Mouse (Mus musculus) liver (tissue): ENCODE results near the gene Igfals.

ENCODE experiments used
- DNase-seq: peaks from one replicate; pipeline ENCODE4 v3.0.0-alpha.2; 2020; ENCODE audit warnings: mixed read lengths

Igfals gene

GRCm38 (mm10) chr17:24894995-24895547 is 29.3 kb downstream of the Igfals start, which contains the start of the genes Eme2 and Mrps34:
TSS of gene Eme2 (minus strand) at chr17:24895087.
TSS of gene Mrps34 (plus strand) at chr17:24895116.
- DNase-seq, result peak; percentile 84

DNA sequence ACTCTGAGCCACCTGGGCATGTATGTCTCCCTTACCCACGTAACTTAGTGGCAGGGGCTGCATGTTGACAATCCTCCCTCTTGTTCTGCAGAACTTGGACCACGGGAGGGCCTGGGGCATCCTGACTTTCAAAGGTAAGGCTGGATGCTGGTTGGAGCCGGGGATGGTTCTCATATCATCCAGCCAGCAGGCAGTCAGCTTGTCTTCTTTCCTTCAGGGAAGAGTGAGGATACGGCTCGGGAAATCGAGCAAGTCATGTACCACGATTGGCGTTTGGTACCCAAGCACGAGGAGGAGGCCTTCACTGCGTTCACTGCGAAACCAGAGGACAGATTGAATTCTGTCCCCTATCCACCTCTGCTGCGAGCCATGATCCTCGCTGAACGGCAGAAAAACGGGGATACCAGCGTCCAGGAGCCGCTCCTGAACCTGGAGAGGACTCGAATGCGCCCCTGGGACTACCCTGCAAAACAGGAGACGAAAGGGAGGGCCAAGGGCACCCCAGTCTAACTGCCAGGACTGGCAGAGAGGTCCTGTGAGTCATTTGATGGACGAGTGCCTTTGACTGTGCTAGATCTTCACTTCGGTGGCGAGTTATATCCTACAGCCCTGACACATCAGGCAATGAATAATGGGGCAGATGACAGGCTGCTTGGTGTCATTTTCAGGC is 29.9 kb downstream of the Igfals start:
- no peak for DNase-seq

GRCm38 (mm10) chr17:24896241-24896992 is 30.6 kb downstream of the Igfals start, which contains the start of gene Nme3:
TSS of gene Nme3 (plus strand) at chr17:24896500.
- DNase-seq, result peak; percentile 93

DNA sequence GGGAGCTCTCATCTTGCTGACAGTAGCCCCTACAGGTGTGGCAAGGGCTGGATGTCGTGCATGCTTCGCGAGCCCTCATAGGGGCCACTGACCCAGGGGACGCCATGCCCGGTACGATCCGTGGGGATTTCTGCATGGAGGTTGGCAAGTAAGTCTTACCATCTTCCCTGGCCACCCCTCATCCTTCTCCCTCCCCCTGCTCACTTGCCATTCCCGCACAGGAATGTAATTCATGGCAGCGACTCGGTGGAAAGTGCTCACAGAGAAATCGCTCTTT is 31.1 kb downstream of the Igfals start:
- DNase-seq, result no peak

DNA sequence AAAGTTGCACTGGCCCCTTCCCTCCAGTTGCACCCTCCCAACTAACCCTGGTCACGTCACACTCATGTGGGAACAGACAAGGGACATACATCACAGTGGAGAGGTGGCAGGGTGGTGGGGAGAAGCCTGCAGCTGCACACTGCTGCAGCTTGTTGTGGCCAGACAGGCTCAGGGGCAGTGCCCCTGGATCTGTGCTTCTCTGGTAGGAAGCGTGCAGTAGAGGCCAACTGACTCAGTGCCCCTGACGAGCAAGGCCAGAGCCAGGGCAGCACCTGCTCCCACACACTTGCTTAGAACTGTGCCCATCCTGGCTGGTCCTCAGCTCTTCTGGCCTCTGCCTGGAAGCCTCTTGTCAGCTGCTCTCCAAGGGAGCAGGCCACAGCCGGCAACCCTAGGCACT is 31.8 kb downstream of the Igfals start:
- DNase-seq, result no peak

GRCm38 (mm10) chr17:24898041-24898854 is 32.5 kb downstream of the Igfals start:
- DNase-seq, result no peak

- no peak for DNase-seq
Measured at GRCm38 (mm10) chr17:24899153-24899552, 33.4 kb downstream of the Igfals start.

- no peak for DNase-seq
Measured at GRCm38 (mm10) chr17:24900014-24900413, 34.2 kb downstream of the Igfals start.

GRCm38 (mm10) chr17:24902124-24902523 is 36.3 kb downstream of the Igfals start:
- DNase-seq, result no peak

DNA sequence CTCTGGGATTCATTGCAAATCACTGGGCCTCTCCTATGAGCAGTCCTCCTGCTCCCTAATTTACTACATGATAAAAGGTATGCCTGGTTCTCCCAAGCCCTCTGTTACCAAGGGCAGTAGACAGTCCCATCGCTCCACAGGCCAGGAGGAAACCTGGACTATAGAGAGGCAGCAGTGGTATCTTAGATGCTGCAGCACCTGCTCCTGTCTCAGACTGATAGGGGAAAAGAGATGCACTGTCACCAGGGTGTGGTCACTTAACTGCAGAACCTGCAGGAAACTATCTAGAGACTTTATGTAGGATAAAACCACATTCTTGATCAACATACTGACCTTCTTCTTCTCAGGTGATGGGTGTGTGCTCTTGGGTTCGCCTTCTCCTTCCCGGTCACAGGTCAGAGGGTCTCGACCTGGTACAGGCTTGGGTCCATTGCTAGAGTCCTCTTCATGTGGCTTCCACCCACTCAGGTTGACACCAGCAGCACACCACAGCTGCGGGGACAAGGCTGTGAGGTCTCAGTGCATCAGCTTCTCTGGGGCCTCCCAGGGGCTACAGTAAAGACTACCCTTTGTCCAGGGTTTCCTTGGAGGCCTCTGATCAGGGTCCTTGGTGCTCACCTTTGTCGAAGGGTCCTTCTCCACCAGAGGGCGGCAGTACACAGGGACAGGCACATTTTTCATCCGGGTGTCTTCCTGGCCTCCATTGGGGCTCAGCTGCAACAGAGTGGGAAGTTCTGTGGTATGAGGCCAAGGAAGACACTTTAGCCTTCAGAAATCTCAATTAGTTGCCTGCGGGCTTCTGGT is 37.1 kb downstream of the Igfals start:
- peak; percentile 85 for DNase-seq

DNA sequence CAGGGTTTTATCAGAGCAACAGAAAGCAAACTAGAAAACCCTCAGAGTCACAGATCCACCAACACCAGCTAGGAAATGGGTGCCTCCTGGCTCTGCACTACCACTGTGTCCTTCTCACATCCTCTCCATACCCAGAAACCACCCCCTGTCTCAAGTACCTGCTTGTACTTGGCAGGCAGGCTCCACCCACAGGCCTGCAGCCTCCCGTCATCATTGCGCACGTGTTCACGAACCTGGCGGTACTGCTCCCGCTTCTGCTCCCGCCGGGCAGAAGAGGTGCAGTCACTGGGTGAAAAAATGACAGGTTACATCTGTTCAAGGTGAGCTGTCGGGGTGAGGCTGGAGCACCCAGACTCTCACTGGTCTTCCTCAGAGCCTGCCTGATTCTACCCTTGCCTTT is 38.0 kb downstream of the Igfals start:
- peak; percentile 56 for DNase-seq

GRCm38 (mm10) chr17:24907591-24907990 is 41.8 kb downstream of the Igfals start:
- DNase-seq, result no peak

DNA sequence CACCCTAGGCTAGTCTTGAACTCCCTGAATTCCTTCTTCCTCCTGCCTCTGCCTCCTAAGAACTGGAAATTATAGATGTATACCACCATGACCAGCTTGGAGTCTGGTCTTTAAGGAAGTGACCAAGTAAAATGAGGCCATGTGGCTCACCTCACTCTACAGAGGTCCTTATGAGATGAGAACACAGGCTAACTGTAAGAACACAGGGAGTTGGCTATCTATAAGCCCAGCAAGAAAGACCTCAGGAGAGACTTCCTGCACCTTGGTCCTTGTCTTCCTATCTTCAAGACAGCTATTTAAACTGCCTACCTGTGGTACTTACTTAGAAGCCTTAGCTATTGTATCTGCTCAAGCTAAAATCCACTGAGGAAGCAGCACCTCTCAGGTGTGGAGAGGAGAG is 48.2 kb downstream of the Igfals start:
- DNase-seq, result no peak

DNA sequence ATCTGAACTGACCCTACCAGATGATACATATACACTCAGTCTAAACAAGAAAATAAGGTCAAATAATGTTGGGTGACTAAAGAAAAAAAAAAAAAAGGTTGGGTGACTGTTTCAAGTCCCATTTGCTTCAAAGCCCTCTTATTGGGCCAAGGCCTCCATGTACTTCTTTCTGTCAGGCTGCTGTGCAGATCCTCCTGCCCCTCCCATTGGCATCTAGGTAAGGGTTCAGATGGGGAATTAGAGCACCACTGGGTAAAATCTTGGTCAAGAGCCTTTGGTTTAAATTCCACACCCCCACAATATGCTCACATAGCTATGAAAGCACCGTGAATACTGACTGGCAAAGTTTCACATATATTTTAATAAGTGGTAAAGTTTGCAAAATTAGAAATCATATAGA is 57.4 kb downstream of the Igfals start:
- no peak for DNase-seq

DNA sequence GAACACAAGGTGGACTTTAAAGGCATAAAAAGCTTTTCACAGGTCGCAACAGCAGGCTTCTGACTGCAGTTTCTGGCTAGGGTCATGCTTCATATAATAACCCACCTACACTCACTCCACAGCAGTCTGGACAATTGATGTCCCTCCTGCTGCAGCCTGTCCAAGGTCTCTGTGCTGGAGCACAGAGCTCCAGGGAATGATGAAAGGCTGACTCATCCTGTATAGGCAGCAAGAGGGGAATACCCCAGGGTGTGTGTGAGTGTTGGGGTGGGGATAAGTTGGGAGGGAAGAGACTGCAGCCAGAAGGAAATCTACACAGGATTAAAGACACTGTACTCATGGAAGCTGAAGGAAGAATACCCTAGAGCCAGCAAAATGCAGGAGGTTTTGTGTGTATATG is 63.7 kb downstream of the Igfals start:
- DNase-seq, result no peak
